Mouse (Mus musculus) G1E (cell line): ENCODE measurements around the gene Gramd1b.

Source experiments
- CTCF ChIP-seq: IDR thresholded peaks from 2 replicates; pipeline ENCODE4 v1.5.1; 2012; ENCODE audit warnings: low read depth, low read length, inconsistent platforms, mixed read lengths
- GATA1 ChIP-seq: IDR thresholded peaks from 2 replicates; pipeline ENCODE4 v1.6.1; 2012; ENCODE audit warnings: borderline replicate concordance, low read length, inconsistent platforms, mixed read lengths

GRCm38 (mm10) chr9:40324232-40324792 lies 206.9 kb downstream of the Gramd1b start:
- TF ChIP-seq CTCF (no peak), GATA1 (no peak)
